Mouse (Mus musculus): ENCODE results near the gene Fam49a.

DNA sequence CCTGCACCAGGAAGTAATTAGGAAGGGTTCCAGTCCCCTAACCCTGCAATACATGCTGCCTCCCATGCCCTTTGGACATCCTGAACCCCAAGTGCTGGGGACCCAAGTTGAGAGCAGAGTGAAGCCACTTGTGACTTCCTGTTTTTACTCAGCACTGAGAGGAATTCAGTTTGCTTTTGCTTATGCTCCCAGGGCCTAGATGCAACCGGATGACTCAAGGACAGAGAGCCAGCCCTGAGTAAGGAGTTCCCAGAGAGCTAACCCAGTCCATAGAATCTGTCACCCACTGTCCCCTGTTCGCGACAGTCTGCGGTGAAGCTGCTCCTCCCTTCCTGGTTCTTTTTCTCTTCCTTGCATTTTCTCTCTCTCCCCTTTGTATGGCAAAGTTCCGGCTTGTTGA is 2.2 kb downstream of the Fam49a start:
- TF ChIP-seq CTCF (IDR thresholded peaks at IDR 0.05; ENCODE audit: low read depth), result no peak
- no peak for TF ChIP-seq EP300 (IDR thresholded peaks at IDR 0.05; ENCODE audit: low read depth)

All from liver, postnatal 0 days (tissue).